Mouse (Mus musculus) kidney, adult 8-10 months (tissue): Measurements from ENCODE around the gene Ifnk.

Experiments
- DNase-seq, 2 experiments: peaks; one replicate each; pipeline ENCODE4 v3.0.0; 2022

Ifnk gene

GRCm38 (mm10) chr4:35201700-35202099 lies 49.8 kb downstream of the Ifnk start:
- no peak for DNase-seq
